Mouse (Mus musculus): ENCODE data around the gene Snf8. TPM values are rescaled to one million over a fixed set of nuclear protein-coding genes. Genes with fewer than 3 reads are reported as not detected.

The Snf8 gene
- 81.1 TPM for polyA plus RNA-seq (2014; fragmentation: Illumina TruSeq; extraction: RNeasy Lipid Tissue Mini Kit (QIAGEN cat#74804); ENCODE audit: low read depth, low replicate concordance)

DNA sequence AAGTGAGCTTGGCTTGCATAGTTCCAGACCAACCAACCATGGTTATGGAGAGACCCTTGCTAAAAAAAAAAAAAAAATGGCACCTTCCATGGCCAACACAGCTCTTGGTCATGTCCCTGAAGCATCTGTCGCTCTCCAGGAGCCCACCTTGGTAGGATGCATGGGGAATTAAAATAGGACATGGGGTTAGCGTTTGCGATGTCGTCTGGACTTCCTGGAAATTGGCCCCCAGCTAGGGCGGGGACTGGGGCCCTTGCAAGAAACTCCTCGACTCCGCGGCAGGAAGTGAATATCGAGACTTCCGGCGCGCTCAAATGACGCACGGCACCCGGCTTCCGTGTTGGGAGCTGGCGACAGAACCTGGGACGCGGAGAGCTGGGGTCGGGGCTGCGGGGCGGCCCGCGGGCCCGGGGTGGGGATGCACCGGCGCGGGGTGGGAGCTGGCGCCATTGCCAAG, at the start of gene Snf8:
Snf8 (plus strand) TSS at position 290 of the 457 bp plus-strand sequence.

DNA sequence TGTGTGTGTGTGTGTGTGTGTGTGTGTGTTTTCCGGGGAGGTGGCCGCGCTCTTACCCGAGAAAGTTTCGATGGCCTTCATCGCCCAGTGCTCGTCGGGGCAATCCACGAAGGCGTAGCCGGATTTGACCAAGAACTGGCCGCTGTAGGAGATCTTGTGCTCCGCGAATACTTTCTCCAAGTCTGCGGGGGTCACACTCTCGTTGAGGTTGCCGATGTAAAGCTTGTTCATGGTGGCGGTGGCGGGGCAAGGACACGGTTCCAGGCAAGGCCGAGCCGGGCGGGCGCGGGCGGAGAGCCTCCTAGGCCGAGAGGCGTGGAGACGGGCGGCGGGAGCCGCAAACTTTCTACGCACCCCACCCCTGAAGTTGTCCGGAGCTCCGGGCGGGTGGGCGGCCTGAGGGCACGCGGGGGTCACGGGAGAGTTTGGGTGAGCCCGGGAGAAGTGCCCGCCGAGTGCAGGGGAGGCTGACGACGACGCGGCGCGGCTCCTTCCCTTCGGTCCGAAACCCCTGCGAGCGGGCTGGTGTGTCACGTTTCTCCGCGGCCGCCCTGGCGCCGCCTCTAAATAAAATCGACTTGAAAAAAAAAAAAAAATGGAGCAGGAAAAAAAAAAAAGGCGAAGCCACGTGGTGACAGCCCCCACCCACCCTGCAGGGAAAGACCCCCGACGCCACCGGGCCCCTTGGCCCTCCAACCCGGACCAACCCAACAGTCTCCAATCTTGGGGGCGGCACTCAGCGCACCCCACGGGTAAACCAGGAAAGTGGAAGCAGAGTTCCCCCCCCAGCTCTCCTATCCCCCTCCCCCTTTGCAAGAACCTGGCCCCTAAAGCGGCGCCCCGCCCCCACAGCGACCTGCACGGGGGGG, 29.0 kb upstream of the Snf8 start, which contains the start of gene Igf2bp1:
Igf2bp1 (minus strand) TSS at position 538 of the 869 bp plus-strand sequence.

DNA sequence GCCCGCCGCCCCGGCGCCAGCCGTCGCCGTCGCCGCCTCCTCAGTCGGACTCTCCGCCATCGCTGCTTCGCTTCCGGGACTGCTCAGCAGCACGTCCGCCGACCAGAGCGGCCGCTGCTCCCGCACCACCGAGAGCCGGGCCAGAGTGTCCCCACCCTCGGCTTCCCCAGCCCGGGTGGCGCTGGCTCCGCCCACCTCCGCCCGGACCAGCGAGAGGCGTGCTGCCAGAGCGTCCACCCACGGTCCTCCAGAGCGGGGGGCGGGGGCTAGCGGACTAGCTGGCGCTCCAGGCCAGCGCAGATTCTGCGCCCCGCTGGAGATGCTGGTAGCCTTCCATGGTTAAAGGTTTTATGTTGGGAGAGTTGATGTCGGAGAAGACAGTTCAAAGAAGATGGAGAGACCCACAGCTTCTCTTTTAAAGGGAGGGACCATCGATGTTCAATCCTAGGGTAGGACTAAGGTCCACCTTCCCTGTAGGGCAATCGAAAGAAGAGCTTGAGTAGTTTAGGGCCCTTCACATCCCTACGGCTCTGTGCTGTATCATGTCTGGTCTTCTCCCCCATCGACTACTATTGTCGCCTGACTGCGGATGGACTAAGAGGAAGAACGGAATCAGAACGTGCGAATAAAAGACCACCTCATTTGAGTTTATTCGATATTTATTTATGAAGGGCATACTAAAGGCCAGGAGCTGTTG, 30.7 kb downstream of the Snf8 start, which contains the start of gene Ube2z:
Ube2z (minus strand) TSS at position 174 of the 697 bp plus-strand sequence.

DNA sequence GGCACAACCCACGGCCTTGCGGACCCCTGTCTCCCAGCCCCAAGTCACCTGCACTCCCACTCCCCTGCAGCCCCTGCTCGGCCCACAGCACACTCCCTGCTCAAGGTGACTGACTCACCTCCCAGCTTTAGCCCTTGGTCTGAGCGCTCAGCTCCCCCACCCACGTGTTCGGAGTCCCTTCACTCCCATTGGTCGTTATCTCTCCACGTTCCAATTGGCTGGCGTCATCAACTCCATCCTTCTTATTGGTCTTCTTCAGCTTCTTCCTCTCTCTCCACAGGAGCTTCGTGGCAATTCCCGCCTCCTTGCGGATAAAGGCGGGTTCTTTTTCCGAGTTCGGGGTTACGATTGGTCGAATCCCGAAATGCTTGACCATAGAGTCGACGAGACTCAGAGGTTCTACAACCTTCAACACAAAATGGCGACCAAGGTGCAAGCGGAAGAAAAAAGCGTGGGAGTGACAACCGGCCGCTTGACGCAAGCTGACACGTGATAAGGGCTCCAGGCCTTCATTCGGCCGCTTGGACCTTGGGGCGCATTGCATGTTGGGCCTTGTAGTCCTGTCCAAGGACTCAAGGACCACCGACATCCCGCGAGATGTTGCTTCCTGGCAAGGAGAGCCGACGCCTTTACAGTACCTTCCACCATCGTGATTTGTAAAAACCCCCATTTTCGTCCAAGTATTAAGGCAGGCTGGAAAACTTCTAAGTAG, 41.0 kb downstream of the Snf8 start, which contains the start of gene Atp5g1:
Atp5g1 (minus strand) TSS at position 162 of the 712 bp plus-strand sequence.

Other genes with a start within 250 kb of the Snf8 start
- gene Phospho1, start 210.4 kb upstream of the Snf8 start, polyA plus RNA-seq (2014; fragmentation: Illumina TruSeq; extraction: RNeasy Lipid Tissue Mini Kit (QIAGEN cat#74804); ENCODE audit: low read depth, low replicate concordance) = 14.7 TPM
- gene Gngt2, start 197.7 kb upstream of the Snf8 start, polyA plus RNA-seq (2014; fragmentation: Illumina TruSeq; extraction: RNeasy Lipid Tissue Mini Kit (QIAGEN cat#74804); ENCODE audit: low read depth, low replicate concordance) = 15.3 TPM
- gene Abi3, start 192.4 kb upstream of the Snf8 start, polyA plus RNA-seq (2014; fragmentation: Illumina TruSeq; extraction: RNeasy Lipid Tissue Mini Kit (QIAGEN cat#74804); ENCODE audit: low read depth, low replicate concordance) = 4.9 TPM
- gene B4galnt2, start 120.0 kb upstream of the Snf8 start, polyA plus RNA-seq (2014; fragmentation: Illumina TruSeq; extraction: RNeasy Lipid Tissue Mini Kit (QIAGEN cat#74804); ENCODE audit: low read depth, low replicate concordance) = 31.1 TPM
- gene Igf2bp1, start 28.9 kb upstream of the Snf8 start, polyA plus RNA-seq (2014; fragmentation: Illumina TruSeq; extraction: RNeasy Lipid Tissue Mini Kit (QIAGEN cat#74804); ENCODE audit: low read depth, low replicate concordance) = 0.46 TPM
- gene Gip, start 10.3 kb upstream of the Snf8 start, polyA plus RNA-seq (2014; fragmentation: Illumina TruSeq; extraction: RNeasy Lipid Tissue Mini Kit (QIAGEN cat#74804); ENCODE audit: low read depth, low replicate concordance) = not detected
- gene Ube2z, start 30.5 kb downstream of the Snf8 start, polyA plus RNA-seq (2014; fragmentation: Illumina TruSeq; extraction: RNeasy Lipid Tissue Mini Kit (QIAGEN cat#74804); ENCODE audit: low read depth, low replicate concordance) = 99.9 TPM
- gene Atp5g1, start 40.8 kb downstream of the Snf8 start, polyA plus RNA-seq (2014; fragmentation: Illumina TruSeq; extraction: RNeasy Lipid Tissue Mini Kit (QIAGEN cat#74804); ENCODE audit: low read depth, low replicate concordance) = 395 TPM
- not detected for gene Calcoco2, start 77.1 kb downstream of the Snf8 start, polyA plus RNA-seq (2014; fragmentation: Illumina TruSeq; extraction: RNeasy Lipid Tissue Mini Kit (QIAGEN cat#74804); ENCODE audit: low read depth, low replicate concordance)
- gene Ttll6, start 98.9 kb downstream of the Snf8 start, polyA plus RNA-seq (2014; fragmentation: Illumina TruSeq; extraction: RNeasy Lipid Tissue Mini Kit (QIAGEN cat#74804); ENCODE audit: low read depth, low replicate concordance) = 2.7 TPM
- not detected for gene Hoxb13, start 159.4 kb downstream of the Snf8 start, polyA plus RNA-seq (2014; fragmentation: Illumina TruSeq; extraction: RNeasy Lipid Tissue Mini Kit (QIAGEN cat#74804); ENCODE audit: low read depth, low replicate concordance)
- gene Hoxb9, start 236.6 kb downstream of the Snf8 start, polyA plus RNA-seq (2014; fragmentation: Illumina TruSeq; extraction: RNeasy Lipid Tissue Mini Kit (QIAGEN cat#74804); ENCODE audit: low read depth, low replicate concordance) = 42.4 TPM
- 94.4 TPM for gene Hoxb8, start 247.0 kb downstream of the Snf8 start, polyA plus RNA-seq (2014; fragmentation: Illumina TruSeq; extraction: RNeasy Lipid Tissue Mini Kit (QIAGEN cat#74804); ENCODE audit: low read depth, low replicate concordance)